Mouse (Mus musculus) T-helper 17 cell (primary cell): ENCODE measurements around the gene Lrrn1.

Source experiments
- in situ Hi-C, 2 experiments: fragments of 300-600 bp; cut with MboI, MseI; formaldehyde crosslinking; loops; 1 replicate in 1 of 2; 2 replicates in 1 of 2; pipeline ENCODE4 v1.15.1; 2025; ENCODE audit warnings: high pct_unique_total_duplicates in 2 of 2

Gene Lrrn1

DNA sequence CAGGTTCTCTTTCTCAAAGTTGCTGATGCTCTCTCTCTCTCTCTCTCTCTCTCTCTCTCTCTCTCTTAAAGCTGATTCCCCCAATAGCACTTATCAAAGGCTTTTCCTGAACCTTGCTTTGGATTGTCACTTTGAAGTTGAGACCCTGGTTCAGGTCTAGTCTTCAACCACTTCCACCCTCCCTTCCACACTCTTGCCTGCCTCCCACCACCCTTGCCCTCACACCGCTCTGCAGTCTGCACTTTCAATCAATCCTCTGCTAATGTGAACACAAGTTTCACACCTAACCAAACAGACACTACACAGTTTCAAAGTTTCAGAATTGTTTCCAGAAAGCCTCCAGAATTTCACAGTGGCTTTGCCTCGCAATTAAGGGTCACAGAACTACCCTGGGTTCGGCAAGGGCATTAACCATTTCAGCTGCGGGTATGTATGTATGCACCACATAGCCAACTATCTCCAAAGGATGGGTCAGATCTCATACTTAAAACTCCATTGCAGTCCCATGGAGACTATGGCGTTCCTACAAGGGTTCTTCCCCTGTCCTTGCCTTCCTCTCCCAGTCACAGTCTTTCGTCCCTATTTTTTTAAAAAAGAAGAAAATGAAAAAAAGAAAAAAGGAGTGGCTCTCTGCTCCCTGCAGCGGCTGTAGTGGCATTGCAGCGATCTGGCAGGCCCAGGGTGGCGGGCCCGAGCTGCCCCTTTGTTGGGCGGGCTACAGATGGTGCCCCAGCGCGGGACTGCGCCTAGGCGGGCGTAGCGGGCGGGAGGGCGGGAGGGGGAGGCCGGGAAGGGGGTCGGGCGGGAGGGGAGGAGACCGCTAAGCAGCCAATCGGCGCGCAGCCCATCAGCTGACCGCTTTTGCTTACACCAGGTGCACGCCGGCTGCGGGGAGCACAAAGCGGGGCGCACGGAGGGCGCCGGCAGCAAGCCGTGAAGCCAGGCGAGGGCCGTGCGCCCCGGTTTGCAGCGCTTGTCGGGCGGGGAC, at the start of gene Lrrn1:
Gene Lrrn1 (plus strand): TSS at position 892 of the 988 bp plus-strand sequence.
- in situ Hi-C loops: loop anchor here in 1 of 2 experiments (10.0 kb wide), 1 partner anchor 1374 kb away; no protein-coding TSS in a partner anchor

GRCm38 (mm10) chr6:107494491-107494890, 35.1 kb upstream of the Lrrn1 start:
- in situ Hi-C loops: no loop called here

- in situ Hi-C loops: no loop called here
Measured at GRCm38 (mm10) chr6:107495830-107496229, 33.7 kb upstream of the Lrrn1 start.

DNA sequence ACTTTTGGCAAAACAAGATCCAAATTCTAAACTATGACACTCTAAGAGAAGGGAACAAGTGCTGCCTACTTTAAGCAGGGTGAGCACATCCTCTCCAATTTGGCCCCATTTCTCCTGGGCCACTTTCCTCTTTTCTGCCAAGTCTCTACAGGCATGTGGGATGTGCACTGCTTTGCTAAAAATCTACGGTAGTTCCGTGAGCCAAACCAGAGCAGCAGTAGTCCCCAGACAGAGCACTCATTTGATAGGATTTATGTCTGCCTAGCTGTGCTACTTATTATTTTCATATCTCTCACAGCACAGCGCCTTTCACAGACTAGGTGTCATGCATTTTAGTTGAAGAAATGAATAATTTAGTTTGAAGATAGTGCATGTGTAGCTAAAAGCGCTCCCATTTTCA, 15.9 kb upstream of the Lrrn1 start:
- in situ Hi-C loops: no loop called here

- in situ Hi-C loops: loop anchor here in 1 of 2 experiments (10.0 kb wide), 1 partner anchor 1369 kb away; no protein-coding TSS in a partner anchor
Measured at GRCm38 (mm10) chr6:107523953-107524352, 5.6 kb upstream of the Lrrn1 start.

DNA sequence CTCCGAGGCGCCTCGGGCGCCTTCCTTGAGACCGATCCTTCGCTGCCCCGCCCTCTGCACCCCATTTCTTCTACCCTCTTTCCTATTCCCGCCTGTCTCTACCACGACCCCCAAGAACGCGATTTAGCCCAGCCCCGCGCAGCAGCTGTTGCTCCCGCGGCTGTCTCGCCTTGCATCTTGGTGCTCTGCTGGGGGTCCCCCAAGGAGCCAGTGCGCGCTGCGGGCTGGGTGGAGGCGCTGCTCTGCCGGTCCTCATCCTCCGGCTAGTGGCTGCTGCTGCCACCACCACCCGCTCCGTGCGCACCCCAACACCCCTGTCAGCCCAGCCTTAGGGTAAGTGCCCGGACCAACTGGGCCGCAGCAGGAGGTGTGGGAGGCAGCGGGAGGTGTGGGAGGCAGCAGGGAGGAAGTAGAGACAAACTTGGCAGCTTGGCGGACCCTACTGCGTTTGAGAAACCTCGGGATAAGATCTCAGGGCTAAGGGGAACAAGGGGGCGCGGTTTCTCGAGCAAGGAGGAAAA, 403 bp downstream of the Lrrn1 start:
- in situ Hi-C loops: loop anchor here in 1 of 2 experiments (10.0 kb wide), 1 partner anchor 1375 kb away; no protein-coding TSS in a partner anchor

DNA sequence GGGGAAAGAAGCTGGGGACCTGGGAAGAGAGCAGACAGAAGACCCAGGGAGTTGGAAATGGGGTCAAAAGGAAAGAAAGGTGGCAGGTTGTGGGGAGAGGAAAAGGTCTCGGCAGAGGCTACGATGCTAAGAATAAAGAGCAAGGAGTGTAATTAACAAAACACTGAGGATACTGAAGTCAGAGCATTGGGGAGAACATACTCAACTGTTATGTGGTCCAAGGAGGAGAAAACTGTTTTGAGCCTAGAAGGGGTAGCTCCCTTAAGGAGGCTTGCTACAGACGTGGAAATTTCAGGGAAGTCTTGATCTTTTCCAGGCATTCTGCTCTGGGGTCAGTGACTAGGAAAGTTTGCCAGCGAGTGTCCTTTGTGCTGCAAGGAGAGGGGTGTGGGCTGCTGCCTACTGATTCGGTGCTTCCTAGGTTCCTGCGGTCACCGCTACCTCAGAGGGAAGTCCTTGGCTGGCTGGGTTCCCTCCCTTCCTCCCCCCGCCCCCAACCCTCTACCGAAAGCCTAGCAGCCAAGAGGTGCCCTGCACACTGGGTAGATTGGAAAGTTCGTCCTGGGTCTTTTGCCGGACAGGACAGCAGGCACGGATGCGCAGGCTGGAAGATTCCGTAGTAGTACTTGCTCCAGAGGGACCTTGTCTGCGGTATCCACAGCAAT, 1.2 kb downstream of the Lrrn1 start:
- in situ Hi-C loops: no loop called here

DNA sequence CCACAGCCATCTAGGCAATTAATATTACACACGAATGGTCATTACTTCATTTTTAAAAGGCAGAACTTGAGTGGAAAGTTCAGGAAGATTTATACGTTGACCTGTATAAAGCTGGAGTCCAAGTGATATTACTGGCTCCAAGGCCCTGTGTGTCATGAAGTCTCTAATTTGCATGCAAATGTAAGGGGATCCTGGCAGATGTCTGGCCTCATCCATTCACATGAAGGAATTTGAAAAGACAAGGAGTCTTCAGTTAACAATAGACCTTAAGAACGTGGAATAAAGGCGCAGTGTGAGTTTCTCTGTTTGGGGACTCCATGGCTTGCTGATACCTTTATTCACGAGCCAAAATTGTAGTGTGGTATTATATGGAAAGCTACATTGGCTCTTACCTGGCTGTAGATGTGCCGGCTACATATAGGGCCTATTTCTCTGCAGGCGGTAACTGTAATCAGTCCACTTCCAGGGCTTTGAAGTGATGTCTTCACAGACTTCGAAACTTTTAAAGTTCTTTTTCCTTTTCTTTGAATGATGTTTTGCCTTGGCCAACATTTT, 2.0 kb downstream of the Lrrn1 start:
- in situ Hi-C loops: no loop called here

DNA sequence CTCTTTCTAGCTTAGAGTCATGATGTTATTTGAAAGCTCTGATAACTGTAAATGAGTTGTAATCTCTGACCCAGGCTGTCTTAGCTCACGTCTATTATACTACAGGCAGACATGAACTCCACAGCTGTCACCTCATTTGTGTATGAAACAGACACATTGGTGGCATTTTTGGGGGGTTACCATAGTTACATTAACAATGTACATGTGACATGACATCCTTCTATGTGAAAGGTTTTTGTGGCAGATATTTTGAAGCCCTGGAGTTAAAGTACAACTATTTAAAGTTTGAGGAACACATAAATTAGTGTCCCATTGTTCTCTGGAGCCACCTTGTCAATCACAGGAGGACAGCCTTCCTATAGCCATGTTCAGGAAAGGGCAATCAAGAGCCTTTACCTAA, 5.0 kb downstream of the Lrrn1 start:
- in situ Hi-C loops: no loop called here

DNA sequence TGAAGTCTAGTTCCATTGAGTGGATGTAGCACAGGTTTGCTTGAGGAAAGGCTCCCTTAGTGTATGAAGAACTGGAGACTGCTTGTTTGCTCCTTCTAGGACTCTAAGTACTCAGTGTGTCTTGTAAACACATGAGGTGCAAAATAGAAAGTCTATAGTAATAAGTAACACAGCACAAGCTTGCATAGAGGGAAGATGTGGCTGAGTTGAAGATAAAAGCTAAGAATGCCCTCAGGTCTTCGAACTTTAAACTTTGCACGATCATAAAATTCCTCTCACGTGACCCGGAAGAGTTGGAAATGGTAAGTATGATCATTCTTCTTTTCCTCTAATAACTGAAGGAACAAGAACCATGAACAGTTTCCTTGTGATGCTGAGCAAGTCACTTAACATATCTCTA, 7.1 kb downstream of the Lrrn1 start:
- in situ Hi-C loops: no loop called here

DNA sequence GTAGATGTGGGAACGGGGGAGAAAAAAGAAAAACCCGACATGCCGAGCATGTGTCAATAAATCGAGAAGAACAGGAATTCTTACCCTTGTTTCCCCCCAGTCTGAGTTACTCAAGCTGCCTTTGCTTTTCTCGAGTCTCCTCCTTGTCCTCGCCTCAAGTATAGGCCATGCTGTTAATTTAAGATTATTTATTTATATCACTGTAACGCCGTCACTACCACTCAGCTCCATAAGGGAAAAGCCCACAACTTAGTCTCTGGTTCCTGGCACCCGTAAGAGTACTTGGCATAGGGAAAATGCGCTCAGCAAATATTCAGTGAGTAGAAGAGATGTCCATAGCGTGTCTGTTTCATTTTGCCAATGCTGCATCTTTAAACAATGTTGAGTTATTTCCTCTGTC, 11.7 kb downstream of the Lrrn1 start:
- in situ Hi-C loops: no loop called here

DNA sequence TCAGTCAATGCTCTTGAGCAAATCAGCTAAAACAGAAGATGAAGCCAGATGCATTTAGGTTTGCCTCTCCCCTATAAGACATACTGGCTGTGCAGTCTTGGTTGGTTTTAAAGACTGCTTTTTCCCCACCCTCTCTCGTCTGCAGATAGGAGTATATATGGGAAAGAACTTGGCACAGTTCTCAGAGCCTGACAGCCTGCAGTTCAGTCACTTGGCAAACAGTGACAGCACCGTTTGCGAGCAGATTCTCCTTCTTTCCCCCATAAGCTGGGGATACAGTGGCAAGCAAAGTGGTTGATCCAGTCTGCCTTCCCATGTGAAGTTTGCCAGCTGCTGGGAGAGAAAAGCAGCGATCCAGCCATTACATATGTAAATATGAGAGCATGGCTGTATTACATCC, 12.3 kb downstream of the Lrrn1 start:
- in situ Hi-C loops: no loop called here

DNA sequence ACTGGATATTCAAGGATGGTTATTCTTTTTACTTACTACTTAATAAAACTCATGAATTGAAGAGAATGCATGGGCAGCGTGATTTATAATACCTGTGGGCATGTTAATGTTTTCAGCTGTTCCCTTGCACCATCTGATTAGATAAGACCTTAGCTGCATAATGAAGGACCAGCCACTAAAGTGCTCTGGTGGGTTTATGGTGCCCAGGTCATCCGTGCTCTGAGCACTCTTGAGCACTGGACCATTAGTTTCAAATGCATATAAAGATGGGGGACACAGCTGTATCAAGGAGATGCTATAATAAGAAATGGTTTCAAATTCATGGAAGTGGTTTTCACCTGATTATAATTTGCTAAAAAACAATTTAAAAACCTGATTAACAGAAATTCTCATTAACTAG, 16.7 kb downstream of the Lrrn1 start:
- in situ Hi-C loops: no loop called here

DNA sequence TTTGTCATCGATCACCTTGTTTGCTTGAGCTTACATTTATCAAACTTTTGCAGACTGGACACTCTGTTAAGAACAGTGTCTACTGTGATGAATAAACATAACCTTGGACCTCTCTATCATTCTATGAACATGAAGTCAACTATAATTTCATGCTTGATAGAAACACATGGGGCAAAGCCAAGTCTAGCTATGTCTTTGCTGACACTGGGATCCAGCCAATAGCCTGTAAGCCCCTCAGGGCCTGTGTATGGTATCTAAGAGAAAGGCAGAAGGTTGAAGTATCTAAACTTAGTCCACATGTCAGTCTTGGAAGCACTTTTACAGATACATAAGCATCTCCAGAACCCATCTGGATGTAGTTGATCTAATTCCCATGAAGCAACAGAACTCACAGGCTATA, 22.9 kb downstream of the Lrrn1 start:
- in situ Hi-C loops: no loop called here

- in situ Hi-C loops: no loop called here
Measured at GRCm38 (mm10) chr6:107555364-107555763, 25.8 kb downstream of the Lrrn1 start.

DNA sequence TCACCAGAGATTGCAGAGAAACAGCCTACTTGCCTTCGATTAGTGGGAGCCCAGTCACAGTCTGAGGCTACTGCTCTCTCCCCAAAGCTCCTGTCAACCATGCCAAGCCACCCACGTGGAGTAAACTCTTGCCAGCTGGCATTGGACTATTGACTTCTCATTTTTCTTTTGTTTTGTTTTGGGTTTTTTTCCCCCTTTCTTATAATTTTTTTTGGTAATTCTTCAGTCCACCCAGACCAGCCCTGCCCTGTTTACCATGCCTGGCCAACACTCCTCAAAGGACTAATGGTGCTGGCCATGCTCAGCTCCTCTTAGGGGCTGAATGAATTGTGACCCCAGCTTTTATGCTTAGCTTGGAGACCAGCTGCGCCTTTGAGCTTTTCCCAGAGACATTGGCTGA, 27.4 kb downstream of the Lrrn1 start:
- in situ Hi-C loops: no loop called here

- in situ Hi-C loops: no loop called here
Measured at GRCm38 (mm10) chr6:107557806-107558205, 28.2 kb downstream of the Lrrn1 start.

DNA sequence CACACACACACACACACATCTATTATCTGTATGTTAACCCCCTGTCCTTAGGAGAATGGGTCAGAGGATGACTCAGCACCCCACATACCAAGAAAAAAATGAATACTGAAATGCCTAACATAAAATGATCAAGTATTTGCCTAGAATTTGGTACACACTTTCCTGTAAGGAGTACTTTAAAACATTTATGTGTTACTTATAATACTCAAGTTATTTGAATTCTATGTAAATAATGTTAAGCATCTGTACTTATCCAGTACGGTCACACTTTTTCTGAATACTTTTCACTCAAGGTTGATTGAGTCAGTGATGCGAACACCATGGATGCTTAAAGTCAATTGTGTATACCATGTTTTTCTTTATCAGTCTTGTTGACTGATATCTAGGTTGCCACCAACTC, 32.7 kb downstream of the Lrrn1 start:
- in situ Hi-C loops: no loop called here

DNA sequence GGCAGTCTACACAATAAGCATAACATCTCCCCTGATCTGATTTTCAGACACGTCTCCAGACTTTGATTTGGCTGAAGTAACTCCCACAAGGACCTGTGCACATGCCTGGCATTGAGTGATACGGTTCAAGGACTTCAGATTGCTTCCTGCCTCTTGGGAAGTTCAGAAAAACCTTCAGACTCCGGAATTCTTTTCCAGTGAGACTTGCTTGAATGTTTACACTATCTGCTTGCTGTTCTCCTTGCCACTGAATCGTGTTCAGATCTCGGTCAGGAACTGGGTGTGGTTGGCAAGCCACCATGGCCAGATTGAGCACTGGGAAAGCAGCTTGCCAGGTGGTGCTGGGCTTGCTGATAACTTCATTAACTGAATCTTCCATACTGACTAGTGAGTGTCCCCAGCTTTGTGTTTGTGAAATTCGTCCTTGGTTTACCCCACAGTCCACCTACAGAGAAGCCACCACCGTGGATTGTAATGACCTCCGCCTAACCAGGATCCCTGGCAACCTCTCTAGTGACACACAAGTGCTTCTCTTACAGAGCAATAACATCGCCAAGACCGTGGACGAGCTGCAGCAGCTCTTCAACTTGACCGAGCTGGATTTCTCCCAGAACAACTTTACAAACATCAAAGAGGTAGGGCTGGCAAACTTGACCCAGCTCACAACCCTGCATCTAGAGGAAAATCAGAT, 37.5 kb downstream of the Lrrn1 start:
- in situ Hi-C loops: no loop called here

GRCm38 (mm10) chr6:107574561-107574960, 45.0 kb downstream of the Lrrn1 start:
- in situ Hi-C loops: no loop called here

DNA sequence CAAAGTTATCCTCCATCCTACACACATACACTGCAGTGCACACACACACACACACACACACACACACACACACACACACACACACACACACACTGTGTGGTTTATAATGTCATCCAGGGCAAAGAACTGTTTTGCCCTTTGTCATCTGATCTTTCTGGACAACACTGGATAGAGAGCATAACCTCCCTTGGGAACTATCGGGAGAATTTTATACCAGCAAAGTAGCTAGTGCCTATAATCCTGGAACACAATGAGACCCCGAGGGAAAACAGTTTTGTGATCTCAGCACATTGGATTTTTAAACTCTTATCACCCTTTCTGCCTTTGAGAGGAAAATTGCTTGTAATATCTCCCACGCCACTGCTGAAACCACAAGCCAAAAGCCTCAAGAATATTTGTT, 45.8 kb downstream of the Lrrn1 start:
- in situ Hi-C loops: no loop called here
